10 mouse cellular contexts compared by ENCODE assay signal in the genomic region with DNA sequence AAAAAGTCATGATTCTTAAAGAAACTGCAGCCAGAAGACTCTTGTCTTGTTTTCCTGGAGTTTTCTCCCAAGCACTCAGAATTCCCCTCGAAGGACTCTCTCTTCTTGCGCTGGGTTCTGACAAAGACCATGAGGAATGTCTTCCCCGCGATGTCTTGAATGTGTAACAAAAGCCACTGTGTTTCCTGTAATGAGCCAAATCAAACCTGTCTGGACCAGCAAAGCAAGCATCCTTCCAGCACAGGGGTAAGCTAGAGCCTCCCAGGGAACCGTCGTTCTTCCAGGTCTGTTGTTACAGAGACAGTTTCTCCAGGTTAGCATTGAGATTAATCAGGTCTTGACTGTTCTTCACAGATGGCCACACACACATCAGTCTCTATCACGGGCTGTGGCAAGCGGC.
"Had no signal": no experiment of that assay in that cellular context is flagged by ENCODE, and none has a peak within 500 bp of the region (broad histone marks: within the 10 kb centered on the region; RNA-seq: fewer than 3 reads in every experiment).

No protein-coding gene starts in this region.

- H3K27ac ChIP-seq: left cerebral cortex, adult 2 months; liver, embryonic 13.5 days; lung, embryonic 15.5 days; midbrain, embryonic 13.5 days; neural tube, embryonic 15.5 days had no signal

- H3K9me3 ChIP-seq: liver, embryonic 13.5 days; lung, embryonic 15.5 days; midbrain, embryonic 13.5 days; neural tube, embryonic 15.5 days had no signal

- H3K27me3 ChIP-seq: liver, embryonic 13.5 days; lung, embryonic 15.5 days; midbrain, embryonic 13.5 days; neural tube, embryonic 15.5 days had no signal

- H3K9ac ChIP-seq: liver, embryonic 13.5 days; liver, postnatal 0 days; lung, embryonic 15.5 days; midbrain, embryonic 13.5 days; neural tube, embryonic 15.5 days had no signal

- H3K36me3 ChIP-seq: liver, embryonic 13.5 days; lung, embryonic 15.5 days had no signal

- H3K4me2 ChIP-seq: liver, embryonic 13.5 days; lung, embryonic 15.5 days; midbrain, embryonic 13.5 days; neural tube, embryonic 15.5 days had no signal

- H3K4me3 ChIP-seq: left cerebral cortex, adult 2 months; liver, embryonic 13.5 days; lung, embryonic 15.5 days; midbrain, embryonic 13.5 days; neural tube, embryonic 15.5 days had no signal

- H3K4me1 ChIP-seq: liver, embryonic 13.5 days; lung, embryonic 15.5 days; midbrain, embryonic 13.5 days; neural tube, embryonic 15.5 days had no signal

- ATAC-seq: liver, postnatal 0 days; midbrain, embryonic 13.5 days had no signal

- DNase-seq: kidney, adult 8-10 months; kidney, postnatal 25 days; liver; liver, embryonic 13.5 days; liver, postnatal 0 days; thymus, postnatal 36 days had no signal
